Mouse (Mus musculus) heart, adult 11 months (tissue): ENCODE results near the gene Esm1.
"Not testable (repeated sequence)": the region's sequence is repeated elsewhere in the genome, so short reads cannot be mapped to it uniquely, and the experiment has no call there.

ENCODE experiments used
- DNase-seq: peaks from one replicate; pipeline ENCODE4 v3.0.0; 2022

The Esm1 gene

DNA sequence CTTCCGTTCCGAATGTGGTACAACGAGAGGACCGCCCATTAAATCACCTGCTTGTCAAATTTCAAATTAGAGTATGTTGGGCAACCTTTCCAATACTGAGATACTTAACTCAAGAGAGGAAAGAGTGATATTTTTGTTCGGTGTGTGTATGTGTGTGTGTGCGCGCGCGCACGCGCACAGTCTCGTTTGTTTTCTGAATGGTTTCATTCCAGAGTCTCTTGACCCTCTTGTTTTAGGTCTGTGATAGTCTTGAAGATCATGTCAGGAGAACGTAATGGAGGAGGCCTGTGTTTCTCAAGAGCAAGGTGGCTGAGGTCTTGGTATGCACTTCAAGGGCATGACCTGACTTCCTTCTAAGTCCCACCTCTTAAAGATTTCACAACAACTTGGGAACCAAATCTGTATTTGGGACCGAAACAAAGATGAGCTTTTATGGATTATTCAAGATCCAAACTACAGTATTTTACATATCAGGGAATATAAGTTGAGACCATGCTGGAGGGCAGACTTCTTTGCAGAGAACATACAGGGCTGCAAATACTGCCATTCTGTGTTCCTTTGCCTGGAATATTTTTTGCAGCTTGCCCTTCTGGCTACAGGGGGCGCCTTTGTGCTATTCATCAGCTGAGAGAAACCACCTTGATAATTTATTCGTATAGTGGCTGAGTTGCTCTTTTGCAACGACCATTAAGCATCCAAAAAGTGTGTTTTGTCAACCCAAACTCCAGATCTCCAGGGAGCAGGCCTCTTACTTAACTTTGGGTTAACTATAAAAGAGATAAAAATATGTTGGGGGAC, 18.4 kb downstream of the Esm1 start:
- DNase-seq: peak; percentile 45

GRCm38 (mm10) chr13:113242129-113242528, 32.7 kb downstream of the Esm1 start:
- peak; percentile 76 for DNase-seq

- DNase-seq: no peak
Observed at GRCm38 (mm10) chr13:113245025-113245424, 35.6 kb downstream of the Esm1 start.

DNA sequence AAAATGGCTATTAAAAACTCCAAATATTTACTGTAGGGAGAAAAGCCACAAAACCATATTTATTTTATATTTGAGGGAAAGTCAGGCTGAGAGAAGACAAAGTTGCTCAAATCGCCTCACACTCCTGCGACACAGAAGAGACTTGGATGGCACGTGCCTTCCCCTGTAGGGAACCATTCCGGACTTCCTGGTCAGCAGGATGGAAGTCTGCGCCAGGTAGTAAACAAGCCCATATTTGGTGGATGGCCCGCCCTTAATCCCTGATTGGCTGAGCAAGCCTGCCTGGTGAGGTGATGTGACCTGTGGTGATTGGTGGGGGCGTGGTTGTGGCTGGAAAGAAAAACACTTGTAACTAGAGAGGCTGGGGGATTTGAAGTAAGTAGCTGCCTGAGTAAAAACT, 43.1 kb downstream of the Esm1 start:
- DNase-seq: not testable (repeated sequence)

DNA sequence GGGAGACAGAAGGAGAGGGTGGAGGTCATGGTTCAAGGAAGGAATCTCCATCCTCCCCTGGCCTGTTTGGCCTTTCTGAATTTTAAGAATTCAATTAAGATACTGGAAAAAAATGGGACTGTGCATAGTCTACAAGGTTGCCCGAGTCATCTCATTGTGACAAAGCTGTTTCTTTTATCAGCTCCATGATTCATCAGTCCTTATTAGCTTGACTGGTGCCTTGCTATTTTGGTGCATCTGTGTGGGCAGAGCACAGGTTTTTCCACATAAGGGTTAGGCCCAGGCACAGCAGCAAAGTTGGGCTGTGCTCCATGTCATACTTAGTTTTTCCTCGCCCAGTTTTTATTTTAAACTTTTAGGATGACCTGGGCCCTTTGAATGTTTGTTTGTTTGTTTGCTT, 47.3 kb downstream of the Esm1 start:
- no peak for DNase-seq

- DNase-seq: no peak
Observed at GRCm38 (mm10) chr13:113257190-113257589, 47.7 kb downstream of the Esm1 start.

DNA sequence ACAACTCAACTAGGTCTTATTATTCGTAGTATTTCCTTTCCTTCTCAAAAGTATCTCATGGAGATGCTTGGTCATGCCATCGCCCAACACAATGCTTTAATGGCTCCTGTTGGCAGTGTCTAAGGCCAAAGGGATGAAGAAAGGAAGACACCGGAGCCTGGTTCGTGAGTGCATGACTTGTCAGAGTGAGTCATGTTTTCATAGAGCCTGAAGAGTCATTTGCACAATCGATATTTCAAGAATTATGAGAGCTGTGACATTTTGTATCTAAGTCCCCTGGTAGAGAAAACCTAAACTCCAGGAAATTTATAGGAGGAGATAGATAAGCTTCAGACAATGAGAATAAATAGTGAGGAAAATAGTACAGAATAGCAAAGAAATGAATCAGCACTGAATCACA, 49.8 kb downstream of the Esm1 start:
- no peak for DNase-seq

- DNase-seq: no peak
Observed at GRCm38 (mm10) chr13:113262822-113263221, 53.4 kb downstream of the Esm1 start.

GRCm38 (mm10) chr13:113265257-113265656, 55.8 kb downstream of the Esm1 start:
- no peak for DNase-seq

DNA sequence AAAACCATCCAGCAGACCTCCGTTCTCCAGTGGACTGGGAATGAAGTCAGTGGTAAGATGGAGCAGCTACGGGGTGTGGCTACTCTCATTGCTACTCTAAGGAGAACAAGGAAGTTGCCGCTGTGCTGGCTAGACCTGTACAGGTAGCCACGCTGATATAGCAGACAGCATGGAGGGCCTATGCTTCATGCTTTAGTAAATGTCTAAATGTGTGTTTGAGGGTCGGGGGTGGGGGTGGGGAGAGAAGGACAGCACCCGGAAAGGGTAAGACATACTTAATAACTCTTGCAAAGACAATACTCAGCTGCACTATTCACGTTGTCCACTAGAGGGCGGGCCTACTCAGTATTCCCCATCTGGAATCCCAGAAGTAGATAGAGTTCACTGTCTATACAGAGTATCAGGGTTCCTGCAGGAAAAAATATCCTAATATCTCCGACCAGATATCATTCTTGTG, 57.1 kb downstream of the Esm1 start:
- DNase-seq: peak; percentile 88

DNA sequence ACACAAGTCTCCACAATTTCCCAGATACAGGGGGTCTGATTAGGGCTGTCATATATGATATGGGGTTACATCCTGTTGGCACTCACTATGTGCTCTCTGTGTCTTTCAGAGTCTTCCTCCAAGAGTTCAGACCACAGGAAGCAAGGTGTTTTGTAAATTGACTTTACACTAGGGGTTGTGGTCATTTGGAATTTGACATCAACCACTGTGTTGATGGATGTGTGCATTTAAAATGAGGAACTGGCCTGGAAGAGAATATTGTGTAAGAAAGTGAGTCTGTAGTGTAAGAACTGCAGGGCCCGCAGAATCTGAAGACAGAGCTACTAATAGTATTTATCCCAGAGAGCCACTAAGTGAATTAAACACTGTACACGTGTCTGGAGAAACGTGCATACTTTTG, 57.7 kb downstream of the Esm1 start:
- peak; percentile 37 for DNase-seq
